Mouse (Mus musculus) brain, embryonic 14.5 days (tissue): ENCODE measurements around the gene Sstr5.

Experiments used
- CTCF ChIP-seq: fragments of 200-500 bp; IDR thresholded peaks from 2 replicates; pipeline ENCODE4 v1.5.1; 2012; ENCODE audit warnings: inconsistent platforms, mild to moderate bottlenecking, moderate library complexity, borderline replicate concordance; ENCODE audit not compliant: insufficient read depth, insufficient read length; ENCODE audit errors: extremely low read depth
- POLR2A ChIP-seq: fragments of 200-500 bp; IDR thresholded peaks from 2 replicates; pipeline ENCODE4 v1.6.1; 2012; ENCODE audit warnings: mild to moderate bottlenecking, inconsistent platforms, borderline replicate concordance; ENCODE audit not compliant: poor library complexity, insufficient read depth, insufficient read length, severe bottlenecking; ENCODE audit errors: extremely low read depth

GRCm38 (mm10) chr17:25471418-25471817 is 25.7 kb downstream of the Sstr5 start:
- no peak for TF ChIP-seq POLR2A
- TF ChIP-seq CTCF: no peak
